In the genomic region with DNA sequence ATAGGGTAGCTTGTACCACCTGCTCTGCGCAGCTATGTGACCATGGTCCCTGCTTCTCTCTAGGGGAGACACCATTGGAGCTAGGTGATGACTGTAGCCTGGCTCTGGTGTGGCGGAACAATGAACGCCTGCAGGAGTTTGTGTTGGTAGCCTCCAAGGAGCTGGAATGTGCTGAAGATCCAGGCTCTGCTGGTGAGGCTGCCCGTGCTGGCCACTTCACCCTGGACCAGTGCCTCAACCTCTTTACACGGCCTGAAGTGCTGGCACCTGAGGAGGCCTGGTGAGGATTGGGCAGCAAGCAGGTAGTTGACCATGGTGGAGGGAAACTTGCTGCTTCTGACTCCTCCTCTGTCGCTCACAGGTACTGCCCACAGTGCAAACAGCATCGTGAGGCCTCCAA, we compare ENCODE assay signal across 17 mouse cellular contexts. TPM values are rescaled to one million over a fixed set of nuclear protein-coding genes. Genes with fewer than 3 reads are reported as not detected.
"Had no signal": no experiment of that assay in that cellular context is flagged by ENCODE, and none has a peak within 500 bp of the region (broad histone marks: within the 10 kb centered on the region; RNA-seq: fewer than 3 reads in every experiment).

No protein-coding gene starts in this region.

- DNase-seq: retina, postnatal 1 day; right cerebral cortex, adult 18-20 months; right cerebral cortex, postnatal 14 days; right cerebral cortex, postnatal 25 days; right cerebral cortex, postnatal 4 days; spleen, adult 18-20 months; thymus, adult 18-20 months; thymus, adult 2 months; thymus, postnatal 14 days; thymus, postnatal 25 days; thymus, postnatal 36 days; thymus, postnatal 4 days had no signal

- H3K4me3 ChIP-seq: neural tube, embryonic 13.5 days; neural tube, embryonic 15.5 days; stomach, embryonic 15.5 days had no signal

- H3K4me1 ChIP-seq: neural tube, embryonic 13.5 days; neural tube, embryonic 15.5 days; stomach, embryonic 15.5 days had no signal

- H3K27ac ChIP-seq: neural tube, embryonic 13.5 days; neural tube, embryonic 15.5 days; stomach, embryonic 15.5 days; stomach, postnatal 0 days had no signal

- H3K27me3 ChIP-seq: neural tube, embryonic 13.5 days; neural tube, embryonic 15.5 days; stomach, embryonic 15.5 days had no signal

- H3K9me3 ChIP-seq: neural tube, embryonic 13.5 days; neural tube, embryonic 15.5 days; stomach, embryonic 15.5 days had no signal

- H3K9ac ChIP-seq: neural tube, embryonic 13.5 days; neural tube, embryonic 15.5 days; stomach, embryonic 15.5 days had no signal

- H3K4me2 ChIP-seq: neural tube, embryonic 13.5 days; neural tube, embryonic 15.5 days; stomach, embryonic 15.5 days had no signal

RNA-seq across cellular contexts. Expression of a gene that starts 19.7 kb away (rescaled TPM):
- total RNA-seq: neutrophil, adult 5-6 weeks had no signal
